ENCODE assay signal across 24 mouse cellular contexts in the genomic region with DNA sequence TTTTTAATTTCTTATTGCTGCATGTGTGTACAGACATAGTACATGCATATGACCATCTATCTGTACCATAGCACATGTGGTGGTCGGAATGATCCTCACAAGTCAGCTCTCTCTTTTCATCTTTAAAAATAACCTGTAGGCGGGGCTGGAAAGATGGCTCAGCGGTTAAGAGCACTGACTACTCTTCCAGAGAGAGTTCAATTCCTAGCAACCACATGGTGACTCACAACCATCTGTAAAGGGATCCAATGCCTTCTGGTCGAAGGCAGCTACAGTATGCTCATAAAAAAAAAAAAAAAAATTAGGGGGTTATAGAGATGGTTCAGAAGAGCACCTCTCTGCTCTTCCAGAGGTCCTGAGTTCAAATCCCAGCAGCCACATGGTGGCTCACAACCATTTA.
"Had no signal": no experiment of that assay in that cellular context is flagged by ENCODE, and none has a peak within 500 bp of the region (broad histone marks: within the 10 kb centered on the region; RNA-seq: fewer than 3 reads in every experiment).

No protein-coding gene starts in this region.

- DNase-seq: gastrocnemius, postnatal 14 days; gastrocnemius, postnatal 36 days; heart, adult 11 months; heart, adult 2 months; heart, postnatal 14 days; heart, postnatal 4 days; kidney, adult 18-20 months; kidney, adult 8-10 months; kidney, postnatal 10 days; kidney, postnatal 25 days; kidney, postnatal 4 days; liver; liver, embryonic 13.5 days; liver, postnatal 0 days had no signal

- H3K4me3 ChIP-seq: heart, adult 2 months; heart, embryonic 13.5 days; heart, embryonic 15.5 days; hindbrain, embryonic 10.5 days; hindbrain, embryonic 12.5 days; intestine, embryonic 15.5 days; left cerebral cortex, adult 2 months; limb, embryonic 10.5 days; limb, embryonic 12.5 days; liver, embryonic 13.5 days; liver, embryonic 15.5 days had no signal

- H3K27ac ChIP-seq: heart, adult 2 months; heart, embryonic 13.5 days; heart, embryonic 15.5 days; hindbrain, embryonic 10.5 days; hindbrain, embryonic 12.5 days; hindbrain, embryonic 14.5 days; intestine, embryonic 15.5 days; left cerebral cortex, adult 2 months; limb, embryonic 10.5 days; limb, embryonic 12.5 days; liver, embryonic 15.5 days had no signal
